Mouse (Mus musculus) megakaryocyte, embryonic 14.5 days (primary cell): ENCODE measurements around the gene Cenpl. TPM values are rescaled to one million over a fixed set of nuclear protein-coding genes. Genes with fewer than 3 reads are reported as not detected.

Experiments used
- H3K27me3 ChIP-seq: replicated peaks from 2 replicates; pipeline ENCODE3; 2012; ENCODE audit warnings: inconsistent platforms
- H3K36me3 ChIP-seq: replicated peaks from 2 replicates; pipeline ENCODE3; 2012; ENCODE audit warnings: low read length, inconsistent platforms, mixed read lengths
- H3K4me1 ChIP-seq: 2 replicates; pipeline ENCODE4 v1.6.1; 2012; ENCODE audit warnings: inconsistent platforms
- H3K4me3 ChIP-seq: replicated peaks from 2 replicates; pipeline ENCODE3; 2012; ENCODE audit warnings: moderate library complexity, mild to moderate bottlenecking, inconsistent platforms
- H3K9me3 ChIP-seq: 2 replicates; pipeline ENCODE4 v1.6.1; 2012; ENCODE audit warnings: inconsistent platforms
- FLI1 ChIP-seq: IDR thresholded peaks from 2 replicates; pipeline ENCODE4 v1.6.1; 2012; ENCODE audit warnings: low read length, inconsistent platforms, mixed read lengths
- GATA1 ChIP-seq: IDR thresholded peaks from 3 replicates; pipeline ENCODE4 v1.6.1; 2012; ENCODE audit warnings: mixed read lengths, low read length, inconsistent platforms, borderline replicate concordance
- polyA plus RNA-seq: library from polyadenylated mRNA; stranded (reverse); fragments of >175 nt; gene quantifications from 2 replicates; pipeline ENCODE4 v1.2.3, GENCODE M21; 2012; ENCODE audit warnings: low replicate concordance; ENCODE audit not compliant: insufficient read depth

Gene Cenpl
- polyA plus RNA-seq, 1 experiment: 3.9 TPM

DNA sequence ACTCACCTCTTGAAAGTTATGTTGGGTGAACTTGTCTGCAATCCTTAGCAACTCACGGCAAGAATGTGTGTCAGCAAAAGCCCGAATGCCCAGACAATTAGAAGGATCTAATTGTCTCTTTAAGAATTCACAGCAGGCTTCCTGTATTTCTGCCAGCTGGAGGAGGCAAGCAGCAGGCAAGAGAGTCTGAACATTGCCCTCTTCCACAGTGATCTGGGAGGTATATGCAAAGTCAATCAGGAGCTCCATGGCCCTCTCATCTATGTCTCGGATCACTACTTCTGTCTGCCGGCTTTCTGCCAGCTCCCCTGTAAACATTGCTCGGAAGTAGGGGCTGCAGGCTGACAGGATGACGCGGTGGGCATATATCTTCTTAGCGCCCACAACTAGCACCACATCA, 38.7 kb downstream of the Cenpl start:
- H3K36me3 ChIP-seq: peaks cover 68% of the 10 kb centered on the region
- no peaks in the 10 kb centered on the region for H3K9me3 ChIP-seq
- H3K27me3 ChIP-seq: no peaks in the 10 kb centered on the region
- H3K4me3 ChIP-seq: no peak overlapping the region
- TF ChIP-seq GATA1 (no peak), FLI1 (no peak)
- peaks cover 21% of the 10 kb centered on the region for H3K4me1 ChIP-seq

DNA sequence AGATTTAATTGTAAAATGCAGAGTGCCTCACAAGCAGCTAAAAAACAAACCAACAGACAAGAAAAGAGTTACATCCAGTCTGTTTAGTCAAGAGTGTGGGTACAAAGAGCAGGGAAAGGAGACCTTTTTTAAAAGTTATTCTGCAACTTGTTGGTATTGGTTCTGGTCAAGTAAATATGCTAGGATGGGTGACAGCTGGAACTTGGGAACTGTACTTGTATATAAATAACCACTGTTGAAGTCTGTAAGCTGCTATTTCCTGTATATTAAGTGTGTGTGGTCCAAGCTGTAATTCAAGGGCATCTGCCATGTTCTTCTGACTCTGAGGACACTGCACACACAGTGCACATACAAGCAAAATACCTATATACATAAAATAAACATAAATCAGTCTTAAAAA, 44.1 kb downstream of the Cenpl start:
- peaks cover 24% of the 10 kb centered on the region for H3K36me3 ChIP-seq
- no peak overlapping the region for H3K4me3 ChIP-seq
- TF ChIP-seq FLI1 (no peak), GATA1 (no peak)
- peaks cover 45% of the 10 kb centered on the region for H3K4me1 ChIP-seq
- H3K27me3 ChIP-seq: no peaks in the 10 kb centered on the region
- no peaks in the 10 kb centered on the region for H3K9me3 ChIP-seq

DNA sequence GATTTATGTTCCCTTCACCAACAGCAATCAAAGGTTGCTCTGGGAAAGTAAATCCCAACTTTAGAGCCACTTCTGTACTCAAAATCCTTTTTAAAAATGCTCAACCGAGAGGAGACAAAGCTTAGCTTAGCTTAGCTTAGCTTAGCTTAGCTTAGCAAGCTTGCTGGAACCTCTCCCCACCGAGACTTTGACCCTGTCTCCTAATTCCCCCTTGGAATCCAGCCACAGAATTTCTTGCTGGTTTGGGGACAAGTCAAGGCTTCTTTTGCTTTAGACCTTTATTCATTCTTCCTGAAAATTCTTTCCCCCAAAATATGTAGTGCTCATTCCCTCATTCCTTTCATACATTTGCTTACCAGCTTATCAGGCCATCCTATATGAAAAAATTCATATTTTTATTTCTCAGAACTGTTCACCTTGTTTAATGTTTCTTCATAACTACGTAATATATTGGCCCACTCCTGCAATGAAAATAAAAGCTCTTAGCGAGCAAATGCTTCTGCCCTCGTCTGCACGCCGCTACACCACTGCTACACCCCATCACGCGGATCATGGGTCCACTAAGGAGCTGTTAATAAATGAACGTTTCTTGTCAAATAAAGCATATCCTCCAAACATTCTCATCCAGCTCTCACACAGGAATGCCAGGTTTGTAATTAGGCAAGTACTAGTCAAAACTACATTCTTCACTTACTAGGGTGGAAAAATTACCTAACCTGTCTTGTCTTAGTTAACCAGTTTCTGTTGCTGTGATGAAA, 52.3 kb downstream of the Cenpl start:
- Histone ChIP-seq H3K4me1 (peaks cover 32% of the 10 kb centered on the region), H3K4me3 (no peak overlapping the region), H3K27me3 (no peaks in the 10 kb centered on the region), H3K36me3 (peaks cover 42% of the 10 kb centered on the region), H3K9me3 (no peaks in the 10 kb centered on the region)
- TF ChIP-seq FLI1 (no peak), GATA1 (no peak)

DNA sequence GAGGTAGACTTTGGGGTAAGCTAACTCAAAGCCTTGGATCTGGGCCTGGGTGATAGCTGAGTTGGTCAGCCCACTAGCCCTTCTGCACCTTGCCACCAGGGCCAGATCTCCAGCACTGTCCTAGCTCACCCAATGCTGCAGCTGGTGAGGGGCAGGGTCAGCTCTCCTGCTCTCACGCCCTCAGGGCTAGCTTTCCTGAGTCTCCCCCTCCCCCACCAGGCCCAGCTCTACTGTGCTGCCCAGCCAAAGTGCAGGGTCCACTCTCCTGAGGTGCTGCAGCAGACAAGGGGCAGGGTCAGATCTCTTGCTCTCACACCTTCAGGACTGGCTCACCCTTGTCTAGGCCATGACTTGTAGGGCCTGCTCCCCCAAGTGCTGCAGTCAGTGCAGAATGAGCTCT, 55.9 kb downstream of the Cenpl start:
- H3K27me3 ChIP-seq: no peaks in the 10 kb centered on the region
- H3K4me1 ChIP-seq: peaks cover 50% of the 10 kb centered on the region
- no peaks in the 10 kb centered on the region for H3K9me3 ChIP-seq
- H3K36me3 ChIP-seq: peaks cover 41% of the 10 kb centered on the region
- H3K4me3 ChIP-seq: peak overlapping the region; percentile 28
- no peak for TF ChIP-seq GATA1
- no peak for TF ChIP-seq FLI1

DNA sequence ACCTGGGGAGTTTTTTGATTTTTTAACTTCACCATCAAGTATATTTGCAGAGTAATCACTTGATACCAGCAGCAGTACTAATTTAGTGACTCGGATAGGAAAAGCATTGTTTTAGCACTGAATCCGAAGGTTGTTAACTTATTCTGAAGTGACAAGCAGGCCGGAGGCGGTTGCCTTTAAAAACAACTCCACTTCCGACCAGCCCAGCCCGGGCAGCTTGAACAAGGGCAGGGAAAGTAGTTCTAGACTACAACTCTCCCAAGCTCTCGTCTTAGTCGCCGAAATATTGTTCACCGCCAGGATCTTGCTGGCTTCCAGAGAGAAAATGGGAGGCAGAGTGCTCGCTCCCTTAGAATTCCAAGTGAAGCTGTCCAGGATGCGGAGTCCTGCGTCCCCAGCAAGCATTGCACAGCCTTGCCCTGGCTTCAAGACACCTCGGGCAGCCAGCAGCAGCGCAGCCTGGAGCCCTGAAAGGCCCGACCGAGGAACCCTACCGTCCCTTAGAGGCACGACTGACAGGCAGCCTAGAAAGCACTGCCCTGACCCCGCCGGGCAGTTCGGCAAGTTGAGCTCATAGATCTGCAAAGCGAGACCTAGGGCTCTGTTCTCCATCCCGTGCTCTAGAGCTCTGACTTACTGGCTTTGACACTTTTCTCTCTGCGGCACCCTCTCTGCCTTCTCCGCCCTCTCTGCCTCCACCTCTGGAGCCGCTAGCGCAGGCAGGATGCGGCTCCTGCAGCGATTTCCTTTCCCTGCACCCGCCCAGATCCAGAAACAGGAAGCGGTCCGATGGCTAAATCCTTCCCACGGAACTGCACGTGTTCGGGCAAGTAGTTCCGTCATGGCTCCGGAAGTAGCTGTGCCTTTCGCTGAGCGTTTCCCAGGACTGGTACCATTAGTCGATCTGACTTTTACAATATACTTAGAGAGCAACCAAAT, 60.5 kb downstream of the Cenpl start, which contains the start of gene Klhl20:
Gene Klhl20, minus strand, starts transcription at position 786 of the 939 bp plus-strand sequence.
- TF ChIP-seq FLI1 (peak; percentile 61; the same call in 1 of the 2 replicates), GATA1 (no peak)
- H3K27me3 ChIP-seq: no peaks in the 10 kb centered on the region
- peaks cover 6% of the 10 kb centered on the region; the same call in 1 of the 2 replicates for H3K9me3 ChIP-seq
- peak within 1 kb of the TSS; percentile 98 for H3K4me3 ChIP-seq
- H3K36me3 ChIP-seq: peaks cover 24% of the 10 kb centered on the region
- peaks cover 29% of the 10 kb centered on the region for H3K4me1 ChIP-seq

Other genes starting within 250 kb of the Cenpl start
- gene Rc3h1, start 164.3 kb upstream of the Cenpl start, polyA plus RNA-seq: 0.37 TPM in 1 of 2 replicates, not detected in the other
- gene Serpinc1, start 92.1 kb upstream of the Cenpl start, polyA plus RNA-seq: 0.54 and 2.0 TPM in 2 replicates
- gene Zbtb37, start 35.9 kb upstream of the Cenpl start, polyA plus RNA-seq: 0.04 and 0.09 TPM in 2 replicates
- gene Dars2, start 55 bp upstream of the Cenpl start, polyA plus RNA-seq: 0.46 TPM in 1 of 2 replicates, not detected in the other
- gene Klhl20, start 60.8 kb downstream of the Cenpl start, polyA plus RNA-seq: 1.5 TPM in 1 of 2 replicates, not detected in the other
- gene Ankrd45, start 72.0 kb downstream of the Cenpl start, polyA plus RNA-seq: not detected in 2 replicates
- not detected in 2 replicates for gene Tex50, start 88.6 kb downstream of the Cenpl start, polyA plus RNA-seq
- gene Prdx6, start 180.5 kb downstream of the Cenpl start, polyA plus RNA-seq: 22.2 and 25.0 TPM in 2 replicates